Mouse (Mus musculus): Measurements from ENCODE around the gene Csde1.

Csde1 gene

DNA sequence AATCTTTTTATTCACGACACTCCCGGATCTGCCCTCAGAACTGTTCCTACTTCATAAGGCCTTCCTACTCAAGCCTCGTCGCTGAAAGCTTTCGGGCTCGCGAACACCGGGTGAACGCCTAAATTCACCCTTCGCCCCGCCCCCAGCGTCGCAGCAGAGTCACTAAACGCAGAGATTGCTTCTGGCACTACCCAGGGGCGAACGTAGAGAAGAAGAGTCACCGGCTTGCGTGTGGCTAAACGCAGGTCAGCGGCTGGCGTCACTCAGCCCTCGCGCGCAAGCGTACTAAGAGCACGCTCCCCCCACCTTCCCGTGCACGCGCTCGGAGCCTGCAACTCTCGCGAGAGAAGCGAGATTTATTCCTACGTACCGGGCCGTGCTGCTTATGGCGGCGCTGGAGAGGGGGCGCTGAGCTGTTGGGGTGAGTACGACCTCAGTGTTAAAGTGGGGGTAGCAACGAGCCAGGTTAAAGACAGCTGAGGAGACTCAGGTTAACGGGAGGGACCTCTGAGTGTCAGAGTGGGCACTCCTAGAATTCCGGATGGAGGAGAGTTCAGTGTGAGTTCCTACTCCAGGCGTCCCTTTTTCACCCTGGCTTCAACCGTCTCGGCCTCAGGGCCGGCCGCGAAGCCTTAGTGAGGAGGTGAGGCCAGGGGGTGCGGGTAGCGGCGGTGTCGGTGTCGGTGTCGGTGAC is at the start of gene Csde1:
Gene Csde1 (plus strand): TSS at position 178 of the 694 bp plus-strand sequence.
- DNase-seq, result peak; percentile 97

DNA sequence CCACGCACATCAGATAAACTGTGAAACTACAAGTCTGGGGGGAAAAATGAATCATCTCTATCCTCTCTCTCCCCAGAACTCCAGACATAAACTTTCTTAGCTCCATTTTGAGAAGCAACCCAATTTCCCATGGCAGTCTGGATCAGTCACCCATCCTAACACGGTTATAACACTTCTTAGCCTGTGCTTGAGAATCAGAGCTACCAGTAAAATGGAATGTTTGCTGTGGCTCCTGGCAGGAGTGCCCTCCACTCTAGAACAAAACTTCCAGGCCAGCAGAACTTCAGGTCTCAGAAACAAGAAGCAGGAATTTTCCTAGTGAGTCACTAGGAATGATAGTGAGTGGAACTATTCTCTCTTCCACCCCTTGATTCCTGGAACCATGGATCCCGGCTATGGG is 49.7 kb upstream of the Csde1 start:
- DNase-seq, result no peak

- DNase-seq, result no peak
Observed at GRCm38 (mm10) chr3:102976906-102977305, 43.3 kb upstream of the Csde1 start.

GRCm38 (mm10) chr3:102979550-102980348 is 40.5 kb upstream of the Csde1 start:
- peak; percentile 14 for DNase-seq

GRCm38 (mm10) chr3:102980349-102980736 is 39.9 kb upstream of the Csde1 start:
- DNase-seq, result no peak

DNA sequence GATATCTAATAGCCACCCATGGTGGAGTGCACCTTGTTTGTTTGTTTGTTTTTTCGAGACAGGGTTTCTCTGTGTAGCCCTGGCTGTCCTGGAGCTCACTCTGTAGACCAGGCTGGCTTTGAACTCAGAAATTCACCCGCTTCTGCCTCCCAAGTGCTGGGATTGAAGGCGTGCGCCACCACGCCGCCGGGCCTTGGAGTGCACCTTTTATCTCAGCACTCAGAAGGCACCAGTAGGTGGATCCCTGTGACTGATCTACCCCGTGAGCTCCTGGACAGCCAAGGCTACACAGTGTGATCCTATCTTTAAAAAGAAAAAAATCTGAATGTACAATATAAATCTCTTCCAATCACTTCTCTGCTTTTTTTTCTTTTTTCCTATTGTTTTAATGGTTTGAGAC is 29.2 kb upstream of the Csde1 start:
- no peak for DNase-seq

DNA sequence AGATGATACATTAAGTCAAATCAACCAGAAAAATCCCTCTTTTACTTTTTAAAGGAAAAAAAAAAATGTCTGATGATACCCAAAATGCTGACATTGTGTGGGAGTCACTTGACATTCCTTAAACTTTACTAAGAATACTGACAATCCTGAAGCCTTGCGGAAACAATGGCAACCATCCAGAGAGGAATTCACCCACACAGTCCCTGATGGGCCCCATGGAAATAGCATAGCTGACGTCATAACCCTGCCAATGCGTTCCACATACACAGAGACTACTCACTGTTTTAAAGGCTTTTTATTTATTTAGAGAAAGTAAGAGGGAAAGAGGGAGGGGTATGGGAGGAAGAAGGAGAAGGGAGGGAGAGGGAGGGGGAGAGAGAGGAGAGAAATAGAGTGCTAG is 27.3 kb upstream of the Csde1 start:
- DNase-seq, result no peak

GRCm38 (mm10) chr3:102995233-102995604 is 25.0 kb upstream of the Csde1 start:
- DNase-seq, result no peak

DNA sequence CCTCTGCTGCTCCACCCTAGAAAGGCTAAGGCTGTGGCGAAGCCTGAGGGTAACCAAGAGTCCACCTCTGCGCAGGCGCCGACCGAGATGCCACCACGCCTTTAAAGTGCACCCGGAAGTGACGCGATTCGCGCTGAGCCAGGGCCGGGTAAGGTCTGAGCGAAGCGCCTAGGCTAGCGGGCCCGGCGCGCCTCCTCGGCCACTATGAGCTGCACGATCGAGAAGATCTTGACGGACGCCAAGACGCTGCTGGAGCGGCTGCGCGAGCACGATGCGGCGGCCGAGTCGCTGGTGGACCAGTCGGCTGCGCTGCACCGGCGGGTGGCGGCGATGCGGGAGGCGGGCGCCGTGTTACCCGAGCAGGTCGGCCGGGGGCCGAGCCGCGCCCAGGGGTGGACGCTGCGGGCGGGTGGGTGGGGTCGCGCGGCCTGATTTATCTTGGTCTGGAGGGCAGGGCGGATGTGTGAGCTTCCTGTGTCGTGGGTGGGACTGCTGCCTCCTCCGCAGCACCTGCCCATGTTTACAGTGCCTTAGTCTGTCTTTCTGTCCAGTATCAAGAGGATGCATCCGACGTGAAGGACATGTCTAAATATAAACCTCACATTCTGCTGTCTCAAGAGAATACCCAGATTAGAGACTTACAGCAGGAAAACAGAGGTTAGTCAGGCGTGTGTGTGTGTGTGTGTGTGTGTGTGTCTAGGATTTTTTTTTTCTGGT is 24.5 kb upstream of the Csde1 start, which contains the start of gene Sike1:
Gene Sike1 (plus strand): TSS at position 104 of the 717 bp plus-strand sequence.
- DNase-seq, result peak; percentile 93

GRCm38 (mm10) chr3:102997036-102997435 is 23.2 kb upstream of the Csde1 start:
- DNase-seq, result no peak

- no peak for DNase-seq
Observed at GRCm38 (mm10) chr3:102997591-102997990, 22.6 kb upstream of the Csde1 start.

DNA sequence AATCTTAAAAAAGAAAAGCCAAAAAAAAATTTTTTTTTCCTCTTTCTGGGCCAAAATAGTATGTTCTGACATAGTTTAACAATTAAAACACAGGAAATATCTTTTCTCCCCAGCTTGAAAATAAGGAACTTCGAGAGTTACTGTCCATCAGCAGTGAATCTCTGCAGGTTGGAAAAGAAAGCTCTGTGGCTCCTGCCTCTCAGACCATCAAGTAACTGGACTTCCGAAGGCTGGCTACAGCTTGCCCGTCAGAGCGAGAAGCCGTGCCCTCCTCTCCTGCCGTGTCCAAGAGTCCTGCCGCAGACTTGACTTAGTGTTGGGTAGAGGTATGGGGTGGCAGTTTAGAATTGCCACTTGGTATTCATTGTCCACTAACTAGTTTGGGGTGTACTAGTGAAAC is 18.6 kb upstream of the Csde1 start:
- DNase-seq, result no peak

GRCm38 (mm10) chr3:103017350-103017749 is 2.9 kb upstream of the Csde1 start:
- DNase-seq, result no peak

DNA sequence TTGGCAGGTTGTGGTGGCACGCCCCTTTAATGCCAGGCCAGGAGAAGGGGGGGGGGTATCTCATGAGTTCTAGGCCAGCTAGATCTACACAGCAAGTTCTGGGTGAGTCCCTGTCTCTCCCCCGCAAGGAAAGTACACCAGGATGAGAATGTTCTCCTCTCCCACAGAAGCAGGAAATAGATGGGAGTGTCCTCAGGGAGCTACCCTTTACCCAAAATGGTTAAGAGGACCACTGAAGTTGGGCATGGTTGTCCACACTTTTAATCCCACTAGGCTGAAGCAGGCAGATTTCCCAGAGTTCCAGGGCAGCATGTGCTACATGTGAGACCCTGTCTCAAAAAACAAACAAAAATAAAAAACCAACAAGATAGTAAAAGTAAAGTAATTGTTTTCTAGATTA is 764 bp upstream of the Csde1 start:
- DNase-seq, result no peak

DNA sequence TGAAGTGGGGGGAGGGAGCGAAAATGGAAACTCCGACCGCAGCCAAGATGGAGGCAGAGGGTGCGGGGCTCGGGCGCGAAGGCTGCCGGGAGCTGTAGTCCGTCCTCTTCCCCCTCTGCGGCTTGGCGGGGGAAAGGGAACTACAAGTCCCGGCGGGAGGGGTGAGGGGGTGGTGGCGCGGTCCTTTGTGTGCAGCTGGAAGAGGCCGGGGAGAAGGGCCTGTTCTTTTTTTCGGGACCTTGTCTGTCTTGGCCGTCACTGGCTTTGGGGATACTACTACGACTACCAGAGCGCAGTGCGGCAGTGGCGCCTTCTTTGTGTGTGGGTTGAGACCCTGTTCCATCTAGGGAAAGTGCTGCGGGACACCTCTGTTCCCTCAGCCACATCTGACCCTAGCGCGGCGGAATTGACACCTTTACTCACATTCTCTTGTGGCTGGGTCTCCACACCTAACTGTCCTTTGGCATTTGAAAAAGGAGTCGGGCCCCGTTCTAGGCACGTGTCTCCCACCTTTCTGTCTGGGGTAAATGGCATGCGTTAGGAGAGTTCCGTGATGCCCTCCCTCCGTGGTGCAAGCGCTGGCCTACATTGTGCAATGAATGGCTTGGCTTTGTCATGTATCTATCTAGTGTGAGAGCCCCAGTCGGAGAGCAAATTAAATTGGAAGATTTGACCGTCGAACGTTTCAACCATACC is 865 bp downstream of the Csde1 start:
- DNase-seq, result peak; percentile 87

- DNase-seq, result no peak
Observed at GRCm38 (mm10) chr3:103026174-103026573, 5.9 kb downstream of the Csde1 start.

DNA sequence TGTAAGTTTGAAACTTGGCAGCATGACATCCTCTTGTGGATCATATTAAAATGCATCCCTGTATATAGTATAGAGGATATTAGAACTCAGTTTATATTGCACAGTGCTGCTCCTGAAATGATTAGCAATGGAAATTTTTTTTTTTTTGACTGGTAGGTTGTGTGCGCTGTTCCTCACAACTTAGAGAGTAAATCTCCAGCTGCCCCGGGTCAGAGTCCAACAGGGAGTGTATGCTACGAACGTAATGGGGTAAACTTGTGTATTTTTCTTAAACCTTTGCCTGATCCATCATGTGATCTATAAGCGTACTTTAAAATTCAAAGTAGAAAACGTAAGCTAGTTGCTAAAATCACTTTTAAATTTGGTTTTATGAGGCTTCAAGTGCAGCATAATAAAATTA is 20.1 kb downstream of the Csde1 start:
- no peak for DNase-seq

DNA sequence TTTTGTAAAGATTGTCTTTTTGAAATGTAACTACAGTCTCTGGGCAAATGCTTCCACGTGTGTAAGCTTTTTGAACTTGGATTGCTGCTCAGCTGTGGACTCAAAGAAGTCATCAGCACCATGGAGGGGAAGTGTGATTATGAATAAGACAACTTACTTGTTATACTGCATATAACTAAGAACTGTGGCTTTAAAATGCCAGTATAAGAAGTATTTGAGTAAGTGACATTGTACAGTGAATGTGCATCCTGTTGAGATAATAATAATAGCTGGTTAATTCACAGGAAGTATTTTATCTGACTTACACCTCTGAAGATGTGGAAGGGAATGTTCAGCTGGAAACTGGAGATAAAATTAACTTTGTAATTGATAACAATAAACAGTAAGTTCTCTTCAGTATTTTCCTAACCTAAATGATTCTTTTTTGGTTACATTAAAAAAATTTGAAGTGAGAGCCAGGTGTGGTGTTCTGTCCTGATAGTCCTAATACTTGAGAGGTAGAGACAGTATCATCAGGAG is 20.7 kb downstream of the Csde1 start:
- no peak for DNase-seq

GRCm38 (mm10) chr3:103056016-103056595 is 35.9 kb downstream of the Csde1 start:
- no peak for DNase-seq

- no peak for DNase-seq
Observed at GRCm38 (mm10) chr3:103057752-103058151, 37.5 kb downstream of the Csde1 start.

GRCm38 (mm10) chr3:103058207-103059157 is 38.3 kb downstream of the Csde1 start, which contains the start of gene Nras:
Nras (plus strand) TSS chr3:103058285.
- peak; percentile 94 for DNase-seq

All from right cerebral cortex, postnatal 14 days (tissue).